Mouse (Mus musculus): Measurements from ENCODE around the gene Nebl.

Gene Nebl

DNA sequence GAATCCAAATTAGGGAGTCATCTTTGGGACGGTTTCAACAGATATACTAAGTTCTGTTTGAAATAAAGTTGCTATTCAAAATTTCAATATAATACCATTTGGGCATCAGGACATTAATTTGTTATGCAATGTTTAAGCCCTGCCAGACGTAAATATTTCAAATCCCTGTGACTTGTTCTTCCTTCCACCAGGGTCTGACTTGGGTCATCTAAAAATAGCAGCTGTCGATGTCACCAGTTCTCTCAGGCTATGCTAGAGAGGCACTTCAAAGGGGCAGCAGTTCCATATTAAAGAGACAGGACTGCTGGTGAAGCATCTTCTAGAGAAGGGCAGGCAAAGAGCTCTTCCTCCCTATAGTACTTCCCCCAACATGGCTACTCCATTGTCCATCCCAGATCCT, 107.3 kb downstream of the Nebl start:
- DNase-seq (ENCODE audit: low spot score in 2 of 2) = no peak

DNA sequence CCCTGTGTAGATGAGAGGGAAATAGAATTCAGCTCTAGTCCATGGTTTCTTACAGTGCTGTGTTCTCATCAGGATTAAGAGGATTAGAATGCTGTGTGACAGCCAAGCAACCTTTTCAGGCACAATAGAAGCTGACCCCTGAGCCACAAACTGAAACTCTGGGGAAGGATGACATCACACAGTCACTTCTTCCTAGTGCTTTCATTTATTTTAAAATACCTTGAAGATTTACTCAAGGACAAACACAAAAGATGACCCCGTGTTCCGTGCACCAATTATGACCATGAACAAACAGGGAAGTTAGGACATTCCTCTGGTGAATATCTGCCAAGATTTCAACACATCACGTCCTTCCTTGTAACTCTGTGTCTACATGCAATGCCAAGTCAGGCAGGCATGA, 121.0 kb downstream of the Nebl start:
- DNase-seq (ENCODE audit: low spot score in 2 of 2) = no peak

- no peak for DNase-seq (ENCODE audit: low spot score in 2 of 2)
Measured at GRCm38 (mm10) chr2:17603573-17603972, 127.7 kb downstream of the Nebl start.

- DNase-seq (ENCODE audit: low spot score in 2 of 2) = no peak
Measured at GRCm38 (mm10) chr2:17600652-17601051, 130.6 kb downstream of the Nebl start.

DNA sequence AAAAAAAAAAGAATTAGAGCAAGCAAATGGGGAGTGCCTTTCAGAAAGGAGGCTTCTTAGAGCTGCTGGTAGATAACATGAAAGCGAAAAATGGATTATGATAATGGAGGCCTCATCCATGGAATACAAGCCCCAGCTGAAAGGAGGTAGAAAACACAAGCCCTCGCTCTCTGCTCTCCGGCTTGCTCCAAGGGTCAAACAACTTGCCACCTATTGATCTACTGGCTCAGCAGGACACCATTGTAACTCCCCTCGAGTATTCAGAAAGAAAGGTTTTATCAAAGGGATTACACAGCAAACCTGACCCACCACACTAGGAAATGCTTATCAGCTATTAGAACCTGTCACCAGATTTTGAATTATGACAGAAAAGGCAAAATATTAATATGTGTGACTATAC, 131.4 kb downstream of the Nebl start:
- DNase-seq (ENCODE audit: low spot score in 2 of 2) = no peak

- DNase-seq (ENCODE audit: low spot score in 2 of 2) = no peak
Measured at GRCm38 (mm10) chr2:17597932-17598331, 133.3 kb downstream of the Nebl start.

GRCm38 (mm10) chr2:17589669-17590068, 141.6 kb downstream of the Nebl start:
- no peak for DNase-seq (ENCODE audit: low spot score in 2 of 2)

- DNase-seq (ENCODE audit: low spot score in 2 of 2) = no peak
Measured at GRCm38 (mm10) chr2:17585329-17585992, 145.8 kb downstream of the Nebl start.

GRCm38 (mm10) chr2:17575648-17576047, 155.6 kb downstream of the Nebl start:
- no peak for DNase-seq (ENCODE audit: low spot score in 2 of 2)

GRCm38 (mm10) chr2:17571716-17572115, 159.5 kb downstream of the Nebl start:
- no peak for DNase-seq (ENCODE audit: low spot score in 2 of 2)

GRCm38 (mm10) chr2:17558889-17559742, 172.1 kb downstream of the Nebl start:
- no peak for DNase-seq (ENCODE audit: low spot score in 2 of 2)

DNA sequence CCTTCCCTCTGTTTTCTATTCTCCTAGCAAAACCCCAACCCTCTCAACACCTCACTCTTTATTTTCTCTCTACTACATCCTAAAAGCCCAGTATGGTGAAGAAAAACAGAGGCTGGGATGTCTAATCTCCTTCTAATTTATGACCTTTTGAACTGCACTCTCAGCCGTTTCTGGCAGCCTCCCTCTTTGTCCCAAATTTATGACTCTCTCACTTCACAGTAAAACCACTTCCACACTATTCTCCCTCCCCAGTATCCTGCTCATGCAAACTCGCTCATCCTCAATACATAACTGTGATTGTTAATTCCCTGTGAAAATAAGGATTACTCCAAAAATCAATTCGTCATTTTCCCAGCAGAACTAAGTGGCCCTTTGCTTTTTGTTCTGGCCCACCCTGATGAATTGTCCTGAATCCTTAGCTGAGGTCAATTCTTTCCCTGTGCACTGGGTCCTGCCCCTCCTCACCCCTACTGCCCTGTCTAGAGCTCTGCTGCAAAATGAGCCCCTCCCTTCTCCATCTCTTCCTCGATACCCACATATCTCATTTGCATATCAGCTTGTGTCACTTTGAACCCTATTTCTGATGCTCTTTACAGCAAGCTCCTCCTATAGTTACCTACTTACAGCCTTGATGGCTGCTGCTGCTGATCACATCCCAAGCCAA, 181.2 kb downstream of the Nebl start:
- no peak for DNase-seq (ENCODE audit: low spot score in 2 of 2)

- no peak for DNase-seq (ENCODE audit: low spot score in 2 of 2)
Measured at GRCm38 (mm10) chr2:17546354-17546948, 184.8 kb downstream of the Nebl start.

DNA sequence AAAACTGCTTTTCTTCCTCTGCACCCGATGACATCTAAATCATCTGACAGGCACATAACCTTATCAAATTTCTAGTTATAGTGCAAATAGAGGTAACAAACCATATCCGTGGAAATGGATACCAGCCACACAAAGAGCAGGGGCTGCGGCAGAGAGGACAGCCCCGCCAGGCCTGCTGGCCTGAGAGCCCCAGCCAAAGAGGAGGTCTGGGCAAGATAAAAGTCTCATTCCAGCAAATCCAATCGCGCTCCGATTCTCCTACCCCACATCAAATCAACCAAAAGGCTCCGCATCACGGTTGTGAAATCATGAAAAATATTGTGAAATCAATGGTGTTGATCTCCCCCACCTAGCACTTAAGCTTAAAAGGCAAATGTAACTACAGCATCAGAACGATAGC, 191.5 kb downstream of the Nebl start:
- no peak for DNase-seq (ENCODE audit: low spot score in 2 of 2)

- no peak for DNase-seq (ENCODE audit: low spot score in 2 of 2)
Measured at GRCm38 (mm10) chr2:17538493-17538892, 192.8 kb downstream of the Nebl start.

GRCm38 (mm10) chr2:17531355-17532105, 199.7 kb downstream of the Nebl start:
- no peak for DNase-seq (ENCODE audit: low spot score in 2 of 2)

- no peak for DNase-seq (ENCODE audit: low spot score in 2 of 2)
Measured at GRCm38 (mm10) chr2:17525739-17526526, 205.3 kb downstream of the Nebl start.

- no peak for DNase-seq (ENCODE audit: low spot score in 2 of 2)
Measured at GRCm38 (mm10) chr2:17525211-17525610, 206.1 kb downstream of the Nebl start.

- DNase-seq (ENCODE audit: low spot score in 2 of 2) = no peak
Measured at GRCm38 (mm10) chr2:17524205-17524978, 206.9 kb downstream of the Nebl start.

- DNase-seq (ENCODE audit: low spot score in 2 of 2) = no peak
Measured at GRCm38 (mm10) chr2:17523791-17524190, 207.5 kb downstream of the Nebl start.
